Mouse (Mus musculus) brain, embryonic 14.5 days (tissue): ENCODE results near the gene Reg3a. TPM values are rescaled to one million over a fixed set of nuclear protein-coding genes. Genes with fewer than 3 reads are reported as not detected.
"Not testable (repeated sequence)": the region's sequence is repeated elsewhere in the genome, so short reads cannot be mapped to it uniquely, and the experiment has no call there.

Source experiments
- DNase-seq: peaks from one replicate; pipeline ENCODE4 v3.0.0-alpha.2; 2011; ENCODE audit warnings: low read depth
- CTCF ChIP-seq: fragments of 200-500 bp; IDR thresholded peaks from 2 replicates; pipeline ENCODE4 v1.5.1; 2012; ENCODE audit warnings: inconsistent platforms, mild to moderate bottlenecking, moderate library complexity, borderline replicate concordance; ENCODE audit not compliant: insufficient read depth, insufficient read length; ENCODE audit errors: extremely low read depth
- POLR2A ChIP-seq: fragments of 200-500 bp; IDR thresholded peaks from 2 replicates; pipeline ENCODE4 v1.6.1; 2012; ENCODE audit warnings: mild to moderate bottlenecking, inconsistent platforms, borderline replicate concordance; ENCODE audit not compliant: poor library complexity, insufficient read depth, insufficient read length, severe bottlenecking; ENCODE audit errors: extremely low read depth
- polyA plus RNA-seq: library from polyadenylated mRNA; depleted of rRNA; stranded (reverse); fragments of >200 nt; gene quantifications from 2 replicates; pipeline ENCODE4 v1.2.3, GENCODE M21; 2012; rRNA removed

The Reg3a gene
- polyA plus RNA-seq = not detected in 2 replicates

DNA sequence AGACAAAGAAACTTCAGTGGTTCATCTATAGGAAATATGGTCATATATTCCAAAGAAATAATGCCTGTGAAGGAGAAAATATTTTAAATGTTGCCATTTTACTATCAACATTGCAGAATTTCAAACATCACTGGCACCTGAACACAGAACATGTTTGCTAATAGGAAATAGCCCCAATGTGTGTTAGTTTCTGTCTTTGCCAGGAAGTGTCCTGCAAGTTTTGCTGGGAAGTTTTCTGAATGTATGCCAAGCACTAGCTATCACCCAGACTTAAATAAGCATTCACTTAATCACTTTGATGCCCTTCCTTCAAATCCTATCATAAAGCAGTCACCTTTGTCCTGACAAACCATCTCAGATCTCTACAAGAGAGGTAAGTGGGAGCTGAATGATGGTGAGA is at the start of gene Reg3a:
TSS of gene Reg3a (plus strand) at position 301 of the 400 bp plus-strand sequence.
- TF ChIP-seq CTCF (no peak), POLR2A (no peak)

DNA sequence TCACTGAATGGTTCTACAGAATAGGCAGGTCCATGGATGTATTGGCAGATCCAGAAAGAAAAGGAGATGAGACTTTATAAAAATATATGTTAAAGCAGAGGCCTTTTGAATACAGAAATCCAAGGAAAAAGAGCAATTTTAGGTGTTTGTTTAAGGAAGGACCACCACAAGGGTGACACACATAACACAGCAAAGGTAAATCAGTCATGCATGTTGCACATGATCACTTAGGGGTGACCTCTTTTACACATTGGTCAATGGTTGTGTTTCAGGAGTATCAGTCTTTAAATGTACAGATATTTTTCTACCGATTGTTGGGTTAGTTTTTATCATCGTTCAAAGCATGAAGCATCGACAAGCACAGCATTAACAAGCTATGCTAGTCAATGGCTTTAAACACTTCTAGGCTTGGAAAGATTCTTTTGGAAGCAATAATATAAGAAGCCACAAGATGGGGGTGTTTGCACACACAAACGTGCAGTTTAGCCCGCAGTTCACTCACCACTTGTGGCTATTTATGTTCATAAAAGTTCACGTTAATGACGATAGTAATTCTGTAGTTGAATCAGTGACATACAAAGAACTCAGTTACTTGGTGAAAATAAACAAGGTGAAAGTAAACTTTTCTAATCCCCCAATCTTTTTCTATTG is 48.5 kb upstream of the Reg3a start:
- DNase-seq = peak; percentile 76
- peak; percentile 71 for TF ChIP-seq CTCF
- no peak for TF ChIP-seq POLR2A

More for the DNA sequence above, at the start of gene Reg3a:
- no peak for DNase-seq

DNA sequence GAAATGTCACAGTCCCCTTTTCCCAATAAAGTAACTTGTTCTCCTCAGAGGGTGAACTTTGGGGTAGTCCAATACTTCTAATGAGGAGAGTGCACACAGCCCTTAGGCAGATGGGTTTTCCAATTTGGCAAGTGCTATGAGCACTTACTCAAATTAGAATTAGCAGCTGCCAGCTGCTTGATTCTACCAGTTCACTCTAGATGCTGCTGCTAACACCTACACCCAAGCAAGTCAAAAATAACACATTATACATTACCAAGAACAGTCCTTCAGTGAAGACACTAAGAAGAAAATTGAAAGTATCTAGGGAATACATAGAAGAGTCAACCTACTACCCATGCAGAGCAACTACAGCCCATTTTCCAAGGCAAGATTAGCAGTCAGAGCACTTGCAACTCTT is 40.2 kb upstream of the Reg3a start:
- TF ChIP-seq CTCF (no peak), POLR2A (no peak)
- no peak for DNase-seq

DNA sequence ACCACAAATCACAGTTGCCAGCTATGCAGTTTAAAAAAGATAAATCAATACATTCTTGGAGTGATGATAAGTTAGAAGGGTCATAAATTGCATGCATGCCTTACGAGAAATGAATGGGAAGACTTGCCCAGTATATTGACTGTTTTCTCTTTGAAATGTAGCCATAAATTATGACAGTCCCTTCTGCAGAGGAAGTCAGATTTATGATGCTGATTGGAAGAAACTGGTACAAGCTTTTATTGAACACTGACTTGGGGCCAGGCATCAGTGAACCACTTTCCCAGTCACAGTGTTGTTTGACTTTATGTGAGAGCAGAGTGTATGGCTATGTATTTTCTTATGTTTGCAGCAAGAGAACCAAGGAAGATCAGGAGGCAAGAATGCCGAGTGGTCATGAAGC is 38.8 kb upstream of the Reg3a start:
- DNase-seq = no peak
- TF ChIP-seq CTCF = no peak
- no peak for TF ChIP-seq POLR2A

DNA sequence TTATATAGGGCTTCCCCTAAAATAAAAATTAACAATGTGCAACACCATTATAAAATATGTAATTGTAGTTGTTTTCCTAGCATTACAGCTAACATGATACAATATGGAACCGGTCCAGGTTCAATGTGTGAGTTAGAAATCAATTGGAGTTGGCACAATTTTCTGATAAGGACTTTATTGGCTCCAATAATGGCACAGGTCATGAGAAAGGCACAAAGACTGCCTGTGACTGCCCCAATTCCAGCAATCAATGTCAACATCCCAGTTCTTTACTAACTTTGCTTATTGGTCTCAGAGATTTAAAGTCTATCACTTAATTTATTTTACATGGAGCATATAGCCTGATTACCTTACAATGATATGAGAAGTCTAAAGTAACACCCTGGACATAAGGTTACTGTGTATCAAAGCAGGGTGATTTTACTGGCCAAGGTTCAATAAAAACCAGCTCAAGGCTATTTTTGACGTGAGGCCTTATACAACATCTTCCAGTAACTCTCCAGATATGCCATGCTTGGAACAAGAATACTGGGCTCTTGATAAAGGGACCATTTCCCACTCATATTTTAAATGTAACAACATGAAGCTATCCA is 18.4 kb upstream of the Reg3a start:
- no peak for DNase-seq
- TF ChIP-seq CTCF (no peak), POLR2A (no peak)

DNA sequence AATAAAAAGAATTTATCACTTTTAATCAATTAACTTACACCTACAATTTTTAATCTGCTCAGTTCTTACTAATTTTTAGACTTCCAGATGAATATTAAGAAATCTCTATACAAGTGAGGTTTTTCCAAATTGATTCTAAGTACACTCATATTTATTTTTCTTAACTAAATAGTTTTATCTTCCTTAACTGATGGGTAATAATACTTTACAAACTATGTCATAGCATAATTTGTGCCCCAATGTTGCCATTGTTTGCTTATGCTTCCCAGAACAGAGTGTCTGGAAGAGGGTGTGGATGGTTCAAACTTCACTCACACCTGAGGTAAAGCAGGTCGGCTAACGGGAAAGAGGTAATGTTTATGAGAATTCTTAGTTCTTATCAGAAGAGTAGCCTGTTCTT is 10.2 kb upstream of the Reg3a start, which contains the start of gene Reg3b:
TSS of gene Reg3b (plus strand) at position 301 of the 400 bp plus-strand sequence.
- no peak for DNase-seq
- TF ChIP-seq CTCF = no peak
- TF ChIP-seq POLR2A = no peak

DNA sequence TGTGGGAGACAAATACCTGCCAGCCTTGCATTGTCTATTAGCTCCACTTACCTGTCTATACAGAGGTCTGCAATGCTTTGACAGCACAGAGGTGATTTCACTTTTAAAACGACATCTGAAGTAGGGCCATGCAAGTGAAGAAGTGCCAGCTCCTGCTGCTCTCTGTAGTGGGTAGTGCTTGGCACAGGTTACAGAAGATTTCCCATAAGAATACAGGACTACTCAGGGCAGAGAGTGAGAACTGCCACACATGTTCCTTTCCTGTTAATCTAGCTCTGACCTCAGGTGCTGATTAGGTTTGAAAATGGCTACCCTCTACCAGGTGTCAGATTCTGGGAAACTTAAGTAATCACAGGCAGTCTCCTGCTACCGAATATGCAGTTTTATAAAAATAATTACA is 1.7 kb upstream of the Reg3a start, which contains the start of gene Reg3d:
TSS of gene Reg3d (minus strand) at position 101 of the 400 bp plus-strand sequence.
- no peak for DNase-seq
- TF ChIP-seq CTCF (no peak), POLR2A (no peak)

DNA sequence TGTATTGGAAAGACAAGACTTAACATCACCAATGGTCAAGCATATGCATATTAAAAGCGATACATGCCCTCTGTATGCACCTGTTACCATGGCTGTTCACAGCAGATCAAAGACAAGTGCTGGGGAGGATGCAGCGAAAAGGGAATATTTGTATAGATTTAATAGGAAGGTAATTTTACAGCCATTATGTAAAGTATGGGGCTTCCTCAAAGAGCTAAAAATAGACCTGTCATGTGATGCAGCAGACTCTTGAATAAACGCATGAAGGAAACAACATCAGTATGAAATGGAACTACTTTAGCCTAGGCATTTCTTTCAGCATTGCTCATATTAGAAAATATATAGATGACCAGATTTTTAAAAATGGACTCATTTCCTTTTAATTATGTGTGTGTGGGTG is 5.1 kb downstream of the Reg3a start:
- no peak for TF ChIP-seq POLR2A
- peak; percentile 51 for DNase-seq

DNA sequence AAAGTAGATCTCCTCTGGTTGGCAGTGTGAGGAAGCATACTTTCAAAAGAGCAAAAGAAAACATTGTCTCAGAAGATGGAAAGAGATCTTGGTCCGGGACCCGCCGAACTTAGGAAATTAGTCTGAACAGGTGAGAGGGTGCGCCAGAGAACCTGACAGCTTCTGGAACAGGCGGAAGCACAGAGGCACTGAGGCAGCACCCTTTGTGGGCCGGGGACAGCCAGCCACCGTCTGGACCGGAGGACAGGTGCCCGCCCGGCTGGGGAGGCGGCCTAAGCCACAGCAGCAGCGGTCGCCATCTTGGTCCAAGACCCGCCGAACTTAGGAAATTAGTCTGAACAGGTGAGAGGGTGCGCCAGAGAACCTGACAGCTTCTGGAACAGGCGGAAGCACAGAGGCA is 14.8 kb downstream of the Reg3a start, which contains the start of gene Reg2:
TSS of gene Reg2 (plus strand) at position 301 of the 400 bp plus-strand sequence.
- DNase-seq = not testable (repeated sequence)

DNA sequence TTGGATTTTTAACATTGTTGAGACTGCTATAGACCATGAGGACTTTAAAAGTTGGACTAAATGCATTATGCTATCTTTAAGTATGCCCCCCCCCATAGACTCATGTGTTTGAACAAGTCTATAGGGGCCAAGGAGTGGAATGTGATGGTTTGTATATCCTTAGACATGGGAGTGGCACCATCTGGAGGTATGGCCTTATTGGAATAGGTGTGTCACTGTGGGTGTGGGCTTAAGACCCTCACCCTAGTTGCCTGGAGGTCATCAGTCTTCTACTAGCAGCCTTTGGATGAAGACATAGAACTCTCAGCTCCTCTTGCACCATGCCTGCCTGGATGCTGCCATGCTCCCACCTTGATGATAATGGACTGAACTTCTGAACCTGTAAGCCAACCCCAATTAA is 41.9 kb downstream of the Reg3a start, which contains the start of gene Reg1:
TSS of gene Reg1 (plus strand) at position 301 of the 400 bp plus-strand sequence.
- not testable (repeated sequence) for DNase-seq

DNA sequence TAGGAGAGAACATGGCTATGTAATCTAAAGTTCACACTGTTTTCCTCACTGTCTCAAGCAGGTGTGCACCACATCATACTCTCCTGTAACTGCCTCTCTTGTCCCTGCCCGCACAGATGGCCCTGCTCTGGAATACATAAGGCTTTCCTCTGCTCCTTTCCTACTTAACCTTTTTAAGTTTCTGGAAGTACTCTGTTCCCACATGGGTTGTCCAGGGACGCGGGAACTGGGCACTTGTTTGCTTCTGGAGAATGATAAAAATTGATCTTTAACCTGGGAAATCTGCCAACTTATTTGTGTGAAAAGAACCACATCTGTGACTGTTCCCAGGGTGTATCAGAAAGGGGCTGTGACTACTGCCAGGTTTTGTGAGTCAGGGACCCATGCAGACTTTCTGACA is 45.0 kb downstream of the Reg3a start:
- TF ChIP-seq POLR2A (no peak), CTCF (no peak)
- no peak for DNase-seq

Other genes with a start within 250 kb of the Reg3a start
- 0.44 and 1.0 TPM in 2 replicates for gene Reg3b, start 10.1 kb upstream of the Reg3a start, polyA plus RNA-seq
- gene Reg3d, start 1.8 kb upstream of the Reg3a start, polyA plus RNA-seq = not detected in 2 replicates
- gene Reg2, start 14.9 kb downstream of the Reg3a start, polyA plus RNA-seq = not detected in 2 replicates
- not detected in 2 replicates for gene Reg1, start 42.0 kb downstream of the Reg3a start, polyA plus RNA-seq
- gene Reg3g, start 88.2 kb downstream of the Reg3a start, polyA plus RNA-seq = 0.45 TPM in 1 of 2 replicates, not detected in the other